Mouse (Mus musculus) liver (tissue): ENCODE measurements around the gene Zfp575.
"Not testable (repeated sequence)": the region's sequence is repeated elsewhere in the genome, so short reads cannot be mapped to it uniquely, and the experiment has no call there.

ENCODE experiments used
- DNase-seq: peaks from one replicate; pipeline ENCODE4 v3.0.0-alpha.2; 2020; ENCODE audit warnings: mixed read lengths

The Zfp575 gene

DNA sequence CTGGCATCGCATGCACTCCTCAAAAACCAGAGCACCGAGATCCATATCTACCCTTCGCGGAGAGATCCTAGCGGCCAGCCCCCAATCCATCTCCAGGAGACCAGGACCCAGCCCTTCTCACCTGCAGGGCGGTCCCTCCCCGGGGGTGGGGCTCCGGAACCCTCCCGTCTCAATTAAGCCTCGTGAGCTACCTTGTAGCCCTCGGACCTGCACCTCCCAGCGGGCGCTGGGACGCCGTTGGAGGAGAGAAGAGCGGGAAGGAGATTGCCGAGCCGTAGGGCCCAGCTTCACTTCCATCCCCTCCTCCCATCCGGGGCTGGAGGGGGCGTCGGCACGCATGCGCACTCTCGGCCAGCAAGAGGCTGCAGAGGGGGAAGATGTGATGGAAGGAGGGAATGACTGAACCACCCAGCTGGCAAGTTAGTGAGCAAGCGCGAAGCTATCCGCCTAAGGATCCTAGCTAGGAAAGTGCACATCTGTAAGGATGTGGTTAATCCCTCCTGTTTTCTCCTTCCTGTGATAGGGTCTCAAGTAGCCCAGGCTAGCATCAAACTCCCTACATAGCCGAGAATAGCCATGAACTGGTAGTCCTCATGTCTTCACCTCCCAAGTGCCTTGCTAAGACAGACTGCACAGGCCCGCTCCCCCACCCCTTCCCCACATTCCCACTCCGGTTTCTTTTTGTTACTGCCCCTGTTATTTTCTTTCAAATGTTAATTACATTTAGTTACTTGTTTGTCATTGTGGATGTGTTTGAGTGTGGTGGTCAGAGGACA, at the start of gene Zfp575, which contains the start of gene Ethe1:
Gene Zfp575 (minus strand): TSS at position 312 of the 776 bp plus-strand sequence.
Gene Ethe1 (plus strand): TSS at position 214 of the 776 bp plus-strand sequence.
- DNase-seq: peak; percentile 61

DNA sequence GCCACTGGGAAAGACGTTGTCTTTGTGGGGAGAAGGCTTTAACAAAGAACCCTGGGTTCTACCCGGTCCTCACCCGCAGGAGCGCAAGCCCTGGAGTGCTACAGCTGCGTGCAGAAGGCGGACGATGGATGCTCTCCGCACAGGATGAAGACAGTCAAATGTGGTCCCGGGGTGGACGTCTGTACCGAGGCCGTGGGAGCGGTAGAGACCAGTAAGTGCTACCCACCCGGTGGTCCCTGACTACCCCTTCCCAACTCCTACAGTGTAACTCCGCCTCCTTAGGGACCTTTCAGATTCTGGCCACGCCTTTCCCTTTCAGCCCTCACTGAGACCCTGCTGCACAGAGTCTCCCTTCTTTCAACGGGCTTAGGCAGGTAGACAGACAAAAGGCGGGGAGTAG, 49.6 kb upstream of the Zfp575 start:
- DNase-seq: no peak

DNA sequence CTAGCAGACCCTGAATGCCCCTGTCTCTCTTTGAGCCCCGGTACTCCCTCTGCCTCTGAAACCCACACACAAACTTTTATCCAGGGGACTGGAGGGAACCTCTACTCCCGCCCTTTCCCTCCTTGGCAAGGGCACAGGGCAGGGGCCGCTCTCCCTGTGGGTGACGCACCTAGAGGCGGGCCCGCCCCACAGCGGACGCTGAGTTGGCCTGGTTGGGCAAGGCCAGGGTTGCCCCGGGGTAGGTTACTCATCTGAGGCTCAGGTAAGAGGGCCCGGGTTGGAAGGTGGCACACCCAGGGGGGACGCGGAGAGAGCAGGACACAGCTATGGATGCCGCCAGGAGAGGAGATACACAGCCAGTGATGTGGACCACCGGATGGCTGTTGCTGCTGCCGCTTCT, 48.8 kb upstream of the Zfp575 start, which contains the start of gene Lypd3:
Gene Lypd3 (plus strand): TSS at position 287 of the 400 bp plus-strand sequence.
- no peak for DNase-seq

DNA sequence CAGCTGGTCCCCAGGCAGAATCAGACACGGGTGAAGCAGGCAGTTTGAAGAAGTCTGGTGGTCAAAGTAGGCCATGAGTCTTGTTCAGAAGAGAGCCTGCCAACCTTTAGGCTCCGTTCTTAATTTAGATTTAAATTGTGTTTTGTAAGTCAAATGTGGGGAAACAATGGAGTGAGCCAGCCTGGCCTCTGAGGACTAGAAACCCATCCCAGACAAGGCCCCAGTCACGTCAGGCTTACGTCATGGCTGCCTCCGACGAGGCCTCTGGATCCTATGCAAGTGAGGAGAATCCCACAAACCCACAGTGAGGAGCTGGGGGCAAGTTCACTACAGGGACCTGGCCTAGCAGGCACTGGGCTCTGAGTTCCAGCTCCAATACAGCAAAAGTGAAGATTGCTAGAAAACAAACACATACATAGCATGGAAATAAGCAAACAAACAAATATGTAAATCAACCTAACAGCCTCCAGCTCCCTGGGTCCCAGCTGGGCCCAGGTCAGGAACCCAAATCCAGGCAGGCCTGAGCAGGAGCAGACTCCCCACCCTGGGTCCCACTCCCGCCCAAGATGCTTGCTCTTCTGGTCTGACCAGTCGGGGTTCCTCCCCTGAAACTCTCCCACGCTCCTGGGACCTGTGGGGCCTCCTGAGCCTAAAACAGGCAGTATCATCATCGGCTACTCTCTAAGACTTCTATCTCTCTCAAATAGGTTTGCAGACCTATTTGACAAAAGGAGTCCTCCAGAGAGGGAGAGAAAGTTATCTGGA, 42.9 kb upstream of the Zfp575 start:
- no peak for DNase-seq

DNA sequence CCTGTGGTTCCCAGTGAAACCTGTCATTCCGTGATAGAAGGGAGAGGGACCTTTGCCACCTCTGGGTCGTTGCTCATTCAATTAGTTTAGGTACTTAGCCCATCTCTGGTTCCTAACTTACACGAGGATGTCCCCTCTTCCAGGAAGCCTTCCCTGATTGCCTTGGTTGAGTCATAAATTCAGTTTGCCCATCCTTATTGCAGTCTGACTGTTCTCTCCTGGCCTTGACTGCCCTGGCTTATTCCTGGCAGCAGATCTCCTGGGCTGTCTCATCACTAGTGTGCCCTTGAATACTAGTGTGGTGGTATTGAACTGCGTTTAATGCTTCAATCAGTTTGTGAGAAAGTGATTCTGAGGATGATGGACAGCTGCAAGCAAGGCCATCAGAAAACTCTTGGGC, 42.2 kb upstream of the Zfp575 start:
- DNase-seq: no peak

DNA sequence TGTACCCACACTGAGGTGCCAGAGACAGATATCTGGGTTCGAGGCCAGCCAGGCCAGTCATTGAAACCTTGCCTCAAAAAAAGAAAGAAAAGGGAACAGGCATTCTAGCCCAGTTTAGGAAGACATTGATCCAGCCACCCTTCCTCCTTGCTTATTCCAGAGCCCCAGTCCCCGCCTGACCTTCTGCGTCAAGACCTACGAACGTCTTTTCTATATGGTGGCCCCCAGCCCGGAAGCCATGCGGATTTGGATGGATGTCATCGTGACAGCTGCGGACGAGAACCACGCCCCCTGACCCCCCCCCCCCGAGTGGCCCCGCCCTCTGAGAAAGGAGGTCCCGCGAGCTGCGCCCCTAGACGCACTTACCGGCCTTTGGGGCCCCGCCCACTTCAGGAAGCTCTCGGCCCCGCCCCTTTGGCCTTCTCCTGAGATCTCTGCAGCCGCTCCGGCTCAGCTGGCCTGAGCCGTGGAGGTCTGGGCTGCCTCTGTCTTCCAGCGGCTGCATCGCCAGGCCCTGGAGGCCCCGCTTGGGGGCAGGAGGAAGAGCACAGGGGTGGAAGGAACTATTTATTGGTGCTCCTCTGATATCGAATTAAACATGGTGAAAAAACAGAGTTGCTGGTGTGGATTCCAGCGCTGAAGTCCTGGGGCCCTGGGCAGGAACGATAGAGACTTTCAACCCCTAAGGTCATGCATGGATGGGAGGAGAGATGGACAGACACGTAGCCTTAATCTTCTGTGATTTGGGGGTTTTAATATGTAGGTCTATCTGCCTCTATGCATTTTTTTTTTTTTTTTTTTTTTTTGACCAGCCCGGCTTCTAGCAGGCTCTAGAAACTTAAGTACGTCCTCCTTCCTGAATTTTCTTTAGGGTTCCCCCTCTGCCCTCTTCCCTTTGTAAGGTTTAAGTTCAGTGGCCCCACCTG, 41.5 kb upstream of the Zfp575 start:
- DNase-seq: peak; percentile 92

DNA sequence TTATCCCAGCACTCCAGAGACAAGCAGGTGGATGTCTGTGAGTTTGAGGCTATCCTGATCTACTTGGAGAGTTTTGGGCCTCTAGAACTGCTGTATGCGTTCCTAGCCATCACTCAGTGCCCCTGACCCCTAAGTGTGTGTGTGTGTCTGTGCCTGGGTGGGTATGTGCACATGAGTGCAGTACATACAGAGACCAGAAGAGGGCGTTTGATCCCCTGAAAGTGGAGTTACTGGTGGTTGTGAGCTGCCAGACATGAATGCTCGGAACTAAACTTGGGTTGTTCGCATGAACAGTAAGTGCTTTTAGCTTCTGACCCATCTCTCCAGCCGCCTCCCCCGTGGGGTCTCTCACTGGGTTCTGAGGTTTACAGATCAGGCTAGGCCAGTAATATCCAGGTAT, 35.5 kb upstream of the Zfp575 start:
- DNase-seq: no peak

DNA sequence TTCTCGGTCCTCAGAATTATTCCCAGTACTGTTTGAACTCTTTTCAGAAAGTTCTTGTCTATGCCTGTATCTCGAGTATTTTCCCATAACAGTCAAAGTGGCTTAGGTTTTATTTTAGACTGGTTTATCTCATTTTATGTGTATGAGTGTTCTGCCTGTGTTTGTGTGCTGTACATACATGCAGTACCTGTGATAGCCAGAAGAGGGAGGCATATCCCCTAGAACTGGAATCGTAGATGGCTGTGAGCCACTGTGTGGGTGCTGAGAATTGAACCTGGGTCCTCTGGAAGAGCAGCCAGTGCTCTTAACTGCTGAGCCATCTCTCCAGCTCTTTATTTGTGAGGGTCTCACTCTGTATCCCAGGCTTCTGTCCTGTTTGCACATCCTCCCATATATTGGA, 33.8 kb upstream of the Zfp575 start:
- DNase-seq: no peak

DNA sequence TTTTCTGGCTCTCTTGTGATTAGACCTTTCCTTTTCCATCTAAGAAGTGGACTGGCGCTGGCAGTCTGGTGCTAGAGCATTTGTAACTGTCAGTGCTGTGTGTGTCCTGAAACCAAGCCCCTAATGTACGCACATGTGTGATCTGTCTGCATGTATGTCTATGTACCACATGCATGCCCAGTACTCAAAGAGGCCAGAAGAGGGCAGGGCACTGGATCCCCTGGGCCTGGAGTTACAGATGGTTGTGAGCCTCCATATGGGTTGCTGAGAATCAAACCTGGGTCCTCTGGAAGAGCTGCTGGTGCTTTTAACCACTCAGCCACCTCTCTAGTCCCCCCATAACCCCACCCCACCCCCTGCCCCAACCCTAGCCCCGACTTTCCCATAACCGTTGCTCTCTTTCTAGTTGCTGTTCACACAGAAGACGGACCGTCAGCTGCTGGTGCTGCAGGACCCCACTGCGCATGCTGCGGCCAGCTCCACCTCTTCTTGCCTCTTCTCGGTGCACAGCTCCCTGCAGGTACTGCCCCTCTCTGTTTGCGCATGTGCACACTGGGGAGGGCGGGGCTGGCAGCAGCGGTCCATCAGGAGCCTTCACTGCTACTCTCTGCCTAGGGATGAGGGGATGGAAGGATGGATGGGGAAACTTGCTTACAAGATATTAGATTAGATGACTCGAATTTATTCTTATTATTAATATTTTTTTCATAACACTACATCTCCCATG, 32.4 kb upstream of the Zfp575 start:
- DNase-seq: no peak

DNA sequence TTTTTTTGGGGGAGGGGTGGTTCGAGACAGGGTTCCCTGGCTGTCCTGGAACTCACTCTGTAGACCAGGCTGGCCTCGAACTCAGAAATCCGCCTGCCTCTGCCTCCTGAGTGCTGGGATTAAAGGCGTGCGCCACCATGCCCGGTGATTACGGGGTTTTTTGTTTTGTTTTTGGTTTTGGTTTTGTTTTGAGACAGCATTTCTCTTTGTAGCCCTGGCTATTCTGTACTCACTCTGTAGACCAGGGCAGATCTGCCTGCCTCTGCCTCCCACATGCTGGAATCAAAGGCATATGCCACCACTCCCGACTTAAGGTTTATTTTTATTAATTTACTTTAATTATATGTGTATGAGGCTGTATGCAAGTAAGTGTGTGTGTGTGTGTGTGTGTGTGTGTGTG, 30.9 kb upstream of the Zfp575 start:
- DNase-seq: not testable (repeated sequence)

DNA sequence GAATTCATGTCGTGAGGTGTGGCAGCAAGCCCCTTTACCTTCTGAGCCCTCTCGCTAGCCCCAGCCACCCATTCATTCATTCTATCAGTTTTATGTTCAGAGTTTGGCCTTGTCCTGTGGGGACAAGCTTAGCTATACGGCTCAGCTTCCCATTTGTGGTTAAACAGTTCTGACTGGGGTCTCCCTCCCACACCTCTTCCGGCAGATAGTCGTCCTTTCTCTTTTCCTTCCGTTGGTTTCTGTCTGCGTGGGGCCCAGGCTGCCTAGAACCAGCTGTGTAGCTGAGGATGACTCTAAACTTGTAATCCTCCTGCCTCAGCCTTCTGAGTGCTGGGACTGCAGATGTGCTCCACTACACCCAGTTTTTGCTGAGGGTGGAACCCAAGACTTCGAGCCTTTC, 30.3 kb upstream of the Zfp575 start:
- DNase-seq: no peak

DNA sequence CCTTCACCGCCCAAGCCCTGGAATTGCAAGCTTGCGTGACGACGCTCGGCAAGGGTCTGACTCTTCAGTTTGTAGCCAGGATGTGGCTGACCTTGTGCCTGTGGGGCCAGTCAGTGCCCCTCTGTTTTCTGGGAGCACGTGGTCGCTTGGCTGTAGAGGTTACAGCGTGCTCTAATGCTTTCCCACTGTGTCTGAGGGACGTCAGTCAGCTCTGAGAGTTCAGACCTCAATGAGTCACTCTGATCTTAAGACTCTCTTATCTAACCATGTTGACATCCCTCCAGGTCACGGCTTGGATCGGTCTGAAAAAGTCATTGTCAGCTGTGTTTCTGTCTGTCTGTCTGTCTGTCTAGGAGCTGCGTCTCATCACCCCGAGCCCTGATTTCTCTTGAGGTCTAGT, 27.4 kb upstream of the Zfp575 start:
- DNase-seq: no peak

DNA sequence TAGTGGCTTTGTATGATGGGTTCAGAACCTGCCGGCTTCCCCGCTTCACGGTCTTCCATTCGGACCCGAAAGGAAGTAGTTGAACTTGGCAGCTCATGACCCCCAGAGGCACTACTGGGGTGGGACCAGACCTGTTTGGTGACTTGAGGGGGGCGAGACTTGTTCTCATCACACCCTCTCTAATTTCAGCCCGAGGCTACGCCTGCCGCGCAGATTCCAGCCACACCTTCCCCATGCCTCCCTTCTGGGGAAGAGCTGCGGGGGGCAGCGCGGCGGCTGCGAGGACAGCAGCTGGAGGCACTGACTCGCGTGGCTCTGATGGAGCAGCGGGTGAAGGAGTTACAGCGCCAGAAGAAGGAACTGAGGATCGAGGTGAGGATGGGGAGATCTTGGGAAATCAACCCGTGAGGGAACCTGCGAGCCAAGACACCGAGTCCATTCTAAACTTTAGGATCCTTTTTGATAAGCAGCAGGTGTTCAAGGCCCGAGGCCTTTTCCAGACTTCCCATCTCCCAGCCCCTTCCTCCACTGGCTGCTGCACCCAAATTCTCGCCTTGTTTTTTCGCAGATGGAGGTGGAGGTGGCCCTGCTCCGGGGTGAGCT, 25.0 kb upstream of the Zfp575 start:
- DNase-seq: no peak

DNA sequence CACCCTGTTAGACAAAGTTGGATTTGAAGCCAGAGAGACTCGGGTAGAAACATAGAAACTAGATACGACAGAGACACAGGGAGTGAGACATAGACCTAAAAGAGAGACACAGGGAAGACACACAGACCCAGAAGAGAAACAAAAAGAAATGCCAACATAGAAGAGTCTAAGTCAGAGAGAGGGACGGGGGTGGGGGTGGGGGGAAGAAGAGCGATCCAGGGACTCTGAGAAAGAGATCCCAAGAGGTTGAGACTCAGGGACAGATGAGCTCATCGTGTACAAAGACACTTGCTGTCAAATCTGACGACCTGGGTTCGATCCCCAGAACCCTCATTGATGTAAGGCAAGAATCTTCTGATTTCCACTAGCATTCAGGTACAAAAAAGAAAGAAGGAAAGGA, 24.3 kb upstream of the Zfp575 start:
- DNase-seq: no peak

DNA sequence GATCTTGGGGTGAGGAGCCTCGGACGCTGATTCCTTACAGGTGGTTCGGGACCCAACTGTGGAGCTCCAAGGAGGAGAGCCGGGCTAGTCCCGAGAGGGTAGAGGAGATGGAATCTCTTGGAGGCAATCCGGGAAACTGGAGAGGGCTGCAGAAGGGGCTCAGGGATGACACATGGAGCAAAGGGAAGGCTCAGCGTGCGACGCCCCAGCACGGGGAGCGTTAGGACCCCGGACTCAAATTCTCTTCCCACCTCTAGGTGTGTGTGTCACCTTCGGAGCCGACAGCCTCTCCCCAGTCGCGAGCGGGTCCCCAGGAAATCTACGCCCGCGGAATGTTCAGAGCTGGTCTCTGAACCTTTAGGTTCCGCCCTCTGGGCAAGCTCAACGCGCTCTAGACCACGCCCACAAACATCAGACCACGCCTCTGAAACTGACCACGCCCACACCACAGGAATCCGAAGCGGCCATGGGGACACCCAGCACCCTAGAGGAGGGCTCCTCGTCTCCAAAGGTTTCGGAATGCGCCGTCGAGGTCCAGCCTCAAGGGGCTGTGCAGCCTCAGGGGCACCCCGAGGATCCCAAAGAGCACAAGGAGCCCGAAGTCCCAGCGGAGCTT, 23.5 kb upstream of the Zfp575 start:
- peak; percentile 95 for DNase-seq

DNA sequence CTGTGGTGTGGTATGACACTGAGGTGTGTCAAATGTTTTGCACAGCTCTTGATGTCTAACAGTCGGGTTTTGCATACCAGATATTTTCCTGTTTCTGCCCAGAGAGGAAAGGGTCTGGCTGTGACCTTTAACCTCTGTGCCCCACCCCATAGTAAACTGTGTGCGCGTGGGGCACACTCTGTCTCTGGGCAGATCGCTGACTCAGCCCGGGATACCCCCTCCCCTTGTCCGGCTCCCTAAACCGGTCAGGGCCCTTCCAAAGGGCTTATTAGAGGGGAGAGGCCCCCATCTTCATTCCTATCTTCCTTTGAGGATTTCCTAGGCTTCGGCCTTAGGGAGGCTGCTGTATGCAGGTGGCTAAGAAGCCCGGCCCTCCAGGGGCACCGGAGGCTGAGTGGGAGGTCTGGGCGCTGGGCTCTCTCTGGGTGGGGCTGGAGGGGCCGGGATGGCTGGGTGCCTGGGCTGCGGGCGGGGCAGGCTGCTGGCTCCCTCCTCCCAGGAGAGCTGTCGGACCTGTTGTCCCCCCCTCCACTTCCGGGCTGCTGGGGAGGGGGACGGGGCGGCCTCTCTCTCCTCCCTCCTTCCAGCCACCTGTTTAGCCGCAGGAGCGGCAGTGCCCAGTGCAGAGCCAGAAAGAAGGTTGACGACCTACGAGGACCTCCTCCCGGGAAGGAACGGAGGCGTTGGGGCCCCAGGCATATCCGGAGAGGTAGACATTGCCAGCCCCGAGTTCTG, 22.9 kb upstream of the Zfp575 start, which contains the start of gene Phldb3:
Gene Phldb3 (plus strand): TSS at position 620 of the 735 bp plus-strand sequence.
- peak; percentile 46 for DNase-seq

DNA sequence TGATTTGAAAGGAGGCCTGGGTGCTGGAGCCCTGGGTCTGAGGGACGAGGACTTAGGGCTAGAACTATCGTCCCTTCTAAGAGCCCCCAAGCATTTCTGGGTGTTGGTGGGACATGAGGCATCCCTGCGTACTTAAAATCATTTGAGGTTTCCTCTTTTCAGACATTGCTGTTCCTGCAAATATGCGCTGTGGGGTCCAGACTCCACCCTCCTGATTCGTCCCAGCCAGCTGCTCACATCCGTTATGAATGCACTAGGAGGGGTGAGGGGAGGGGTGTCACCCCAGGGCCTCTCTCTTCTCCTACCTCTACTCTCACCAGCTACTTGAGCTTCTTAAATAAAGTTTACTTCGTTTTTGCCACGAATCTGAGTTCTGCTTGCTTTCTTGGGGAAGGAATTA, 21.1 kb upstream of the Zfp575 start:
- DNase-seq: no peak

DNA sequence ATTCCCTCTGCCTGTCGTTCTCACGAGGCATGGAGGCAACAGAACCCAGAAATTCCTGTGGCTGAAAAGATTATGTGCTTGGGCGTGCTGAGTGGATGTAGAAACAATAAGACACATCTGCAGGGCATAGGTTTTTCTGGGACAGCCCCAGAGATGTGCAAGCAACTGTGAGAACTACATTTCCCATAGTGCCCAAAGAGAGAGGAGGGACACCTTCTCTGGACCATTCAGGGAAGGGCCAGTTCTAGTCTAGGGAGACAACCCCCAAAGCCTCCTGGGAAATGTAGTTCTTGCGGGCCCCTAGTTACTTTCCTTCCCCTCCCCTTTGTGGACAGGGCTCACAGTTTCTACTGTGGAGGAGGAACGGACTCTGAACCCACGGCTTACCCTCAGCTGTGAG, 20.6 kb upstream of the Zfp575 start:
- peak; percentile 41 for DNase-seq

DNA sequence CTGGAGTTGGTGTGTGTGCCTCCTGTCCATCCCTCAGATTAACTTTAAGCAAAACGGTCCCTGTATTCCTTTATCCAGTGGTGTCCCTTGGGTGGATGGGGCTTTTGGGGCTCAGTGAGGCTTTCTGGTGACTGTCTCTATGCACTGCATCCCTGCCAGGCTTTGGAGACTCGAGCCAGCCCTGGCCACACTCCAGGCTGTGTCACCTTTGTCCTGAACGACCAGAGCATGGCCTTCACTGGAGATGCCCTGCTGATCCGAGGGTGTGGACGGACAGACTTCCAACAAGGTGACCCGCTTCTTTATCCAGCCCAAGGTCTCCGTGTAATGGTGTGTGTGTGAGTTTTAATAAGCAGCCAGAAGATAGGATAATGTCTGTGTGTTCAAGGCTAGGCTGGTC, 18.6 kb upstream of the Zfp575 start:
- DNase-seq: no peak

DNA sequence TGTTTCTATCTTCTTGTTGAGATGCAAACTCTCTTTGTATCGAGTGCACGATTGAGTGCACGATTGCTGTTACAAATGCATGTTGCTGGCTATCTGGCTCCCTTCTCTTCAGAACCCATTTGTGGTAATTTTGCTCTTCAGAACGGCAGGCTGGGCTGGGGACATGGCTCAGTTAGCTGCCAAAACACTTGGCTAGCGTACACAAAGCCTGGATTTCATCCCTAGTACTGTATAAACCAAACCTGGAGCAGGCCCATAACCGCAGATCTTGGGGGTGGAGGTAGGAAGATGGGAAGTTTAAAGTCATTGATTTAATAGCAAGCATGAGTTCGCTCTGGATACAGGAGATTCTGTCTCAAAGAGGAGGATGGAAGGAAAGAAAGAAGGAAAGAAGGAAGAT, 18.1 kb upstream of the Zfp575 start:
- DNase-seq: no peak
